Comparison of ENCODE assay signal across 12 mouse cellular contexts in the genomic region with DNA sequence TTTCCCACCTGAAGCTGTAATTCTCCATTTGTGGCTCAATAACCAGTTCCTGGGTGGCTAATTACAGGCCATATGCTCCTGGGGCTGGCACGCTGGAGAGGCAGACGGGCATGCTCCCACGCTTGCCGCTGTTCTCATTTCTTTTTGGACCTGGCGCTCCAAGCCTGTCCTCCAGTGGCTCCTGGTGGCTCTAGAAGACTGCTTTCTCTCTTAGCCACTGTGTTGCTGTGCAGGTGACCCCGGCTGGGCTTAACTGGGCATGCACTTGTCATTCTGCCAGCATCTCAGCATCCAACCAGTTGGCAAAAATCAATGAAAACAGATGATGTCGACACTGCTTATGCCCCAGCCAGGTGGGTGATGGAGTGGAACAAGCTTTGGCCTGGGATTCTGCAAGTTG.
DNase-seq lines count a peak whose midpoint lies in the region; ATAC-seq and TF ChIP-seq lines count a peak whose summit lies in the region.
"Had no signal": no experiment of that assay in that cellular context is flagged by ENCODE, and none has a peak within 500 bp of the region (broad histone marks: within the 10 kb centered on the region; RNA-seq: fewer than 3 reads in every experiment).

No protein-coding gene starts in this region.

- H3K4me1 ChIP-seq in forebrain, embryonic 14.5 days (ENCODE audit: control insufficient read depth, insufficient read depth, low read length): no peaks in the 10 kb centered on the region
- H3K4me1 ChIP-seq in forebrain, embryonic 11.5 days (replicated peaks; ENCODE audit: control insufficient read depth, insufficient read depth, low read length): no peaks in the 10 kb centered on the region
- no peaks in the 10 kb centered on the region for H3K4me1 ChIP-seq in lung, adult 2 months (ENCODE audit: control insufficient read depth, insufficient read depth, low read length)
- H3K4me1 ChIP-seq: embryonic facial prominence, embryonic 13.5 days had no signal

- no peak overlapping the region for H3K9ac ChIP-seq in forebrain, embryonic 14.5 days (ENCODE audit: low read length)
- no peak overlapping the region for H3K9ac ChIP-seq in forebrain, embryonic 11.5 days (ENCODE audit: low read length)
- H3K9ac ChIP-seq: embryonic facial prominence, embryonic 13.5 days had no signal

- WGBS in forebrain, embryonic 14.5 days: 63% methylated on average over 7 of the region's 7 CpGs
- 90% methylated on average over 7 of the region's 7 CpGs for WGBS in forebrain, embryonic 11.5 days
- 86% methylated on average over 7 of the region's 7 CpGs for WGBS in lung, adult 2 months

- no peak overlapping the region for H3K4me2 ChIP-seq in forebrain, embryonic 14.5 days (ENCODE audit: low read length)
- no peak overlapping the region for H3K4me2 ChIP-seq in forebrain, embryonic 11.5 days (ENCODE audit: low read depth, low read length, severe bottlenecking)
- H3K4me2 ChIP-seq: embryonic facial prominence, embryonic 13.5 days had no signal

- no peak overlapping the region for H3K4me3 ChIP-seq in forebrain, embryonic 14.5 days (ENCODE audit: low read depth, low read length)
- no peak overlapping the region for H3K4me3 ChIP-seq in forebrain, embryonic 11.5 days (ENCODE audit: low read depth, low read length)
- H3K4me3 ChIP-seq in lung, adult 2 months (replicated peaks; ENCODE audit: extremely low read depth, low read depth, low read length): no peak overlapping the region
- H3K4me3 ChIP-seq: embryonic facial prominence, embryonic 13.5 days had no signal

- H3K36me3 ChIP-seq in forebrain, embryonic 14.5 days (ENCODE audit: control insufficient read depth, insufficient read depth, low read length): no peaks in the 10 kb centered on the region
- H3K36me3 ChIP-seq in forebrain, embryonic 11.5 days (ENCODE audit: control insufficient read depth, insufficient read depth, low read length): no peaks in the 10 kb centered on the region
- H3K36me3 ChIP-seq: embryonic facial prominence, embryonic 13.5 days had no signal

- TF ChIP-seq CTCF in lung, adult 2 months (IDR thresholded peaks at IDR 0.05; ENCODE audit: insufficient read depth, low read length): no peak

- H3K27me3 ChIP-seq in forebrain, embryonic 14.5 days (replicated peaks; ENCODE audit: control insufficient read depth, insufficient read depth, low read length): no peaks in the 10 kb centered on the region
- no peaks in the 10 kb centered on the region for H3K27me3 ChIP-seq in forebrain, embryonic 11.5 days (ENCODE audit: control insufficient read depth, insufficient read depth, low read length)
- H3K27me3 ChIP-seq: embryonic facial prominence, embryonic 13.5 days had no signal

- no peak overlapping the region for H3K27ac ChIP-seq in forebrain, embryonic 14.5 days (ENCODE audit: low read depth, low read length)
- H3K27ac ChIP-seq in forebrain, embryonic 11.5 days (ENCODE audit: low read depth, low read length): no peak overlapping the region
- H3K27ac ChIP-seq: embryonic facial prominence, embryonic 13.5 days had no signal

- H3K9me3 ChIP-seq in forebrain, embryonic 14.5 days (replicated peaks; ENCODE audit: control insufficient read depth, low read length): no peaks in the 10 kb centered on the region
- no peaks in the 10 kb centered on the region for H3K9me3 ChIP-seq in forebrain, embryonic 11.5 days (ENCODE audit: control insufficient read depth, low read length)
- H3K9me3 ChIP-seq: embryonic facial prominence, embryonic 13.5 days had no signal

- intact Hi-C loops in left cerebral cortex, postnatal 36 days (cut with DNase I): no loop called here

- TF ChIP-seq POLR2A in lung, adult 2 months (IDR thresholded peaks at IDR 0.05; ENCODE audit: borderline replicate concordance, extremely low read depth, low read depth, low read length): no peak

- peak; percentile 46; the same call in 1 of the 2 replicates for ATAC-seq in forebrain, embryonic 14.5 days
- ATAC-seq in forebrain, embryonic 11.5 days (replicated peaks; ENCODE audit: low FRiP score): no peak
- ATAC-seq: intestine, embryonic 16.5 days had no signal

- DNase-seq in forebrain, embryonic 14.5 days (ENCODE audit: low spot score): no peak
- no peak for DNase-seq in forebrain, embryonic 11.5 days (ENCODE audit: low spot score)
- peak; percentile 65 for DNase-seq in cerebellum, adult 8-10 months
- DNase-seq in frontal cortex, postnatal 36 days (ENCODE audit: low spot score in 2 of 2): peak; percentile 54 to 76
- DNase-seq in left cerebral cortex, postnatal 36 days (ENCODE audit: low spot score in 2 of 2): peak; percentile 76 to 82
- no peak for DNase-seq in spleen, postnatal 4 days (ENCODE audit: low spot score in 2 of 2)
- DNase-seq in lung, adult 2 months: no peak
- no peak for DNase-seq in B cell, adult 2 months
- DNase-seq: adrenal gland, postnatal 10 days; heart, adult 18-20 months had no signal

Comparison
In these comparisons a context has a peak if more than half of its experiments do, and no peak if none do; other contexts are left out.
1. DNase-seq: peak in cerebellum, adult 8-10 months (single experiment), frontal cortex, postnatal 36 days (2 of 2) and left cerebral cortex, postnatal 36 days (2 of 2); none in forebrain, embryonic 14.5 days (single experiment), forebrain, embryonic 11.5 days (single experiment), spleen, postnatal 4 days (0 of 2), lung, adult 2 months (single experiment) and B cell, adult 2 months (0 of 2).